Mouse (Mus musculus) embryonic facial prominence, embryonic 10.5 days (tissue): ENCODE results near the gene Nsa2. TPM values are rescaled to one million over a fixed set of nuclear protein-coding genes. Genes with fewer than 3 reads are reported as not detected.
"Not testable (repeated sequence)": the region's sequence is repeated elsewhere in the genome, so short reads cannot be mapped to it uniquely, and the experiment has no call there.

Experiments used
- DNase-seq: peaks from one replicate; pipeline ENCODE4 v3.0.0-alpha.2; 2017; ENCODE audit warnings: low spot score
- H3K27ac ChIP-seq: fragments of 300-500 bp; sonication (generic); replicated peaks from 2 replicates; pipeline ENCODE4 v1.5.1; 2016; ENCODE audit warnings: mild to moderate bottlenecking
- H3K27me3 ChIP-seq: fragments of 300-500 bp; sonication (generic); replicated peaks from 2 replicates; pipeline ENCODE4 v1.6.1; 2016; ENCODE audit warnings: low read depth, mild to moderate bottlenecking; ENCODE audit not compliant: poor library complexity, severe bottlenecking
- H3K36me3 ChIP-seq: fragments of 300-500 bp; sonication (generic); replicated peaks from 2 replicates; pipeline ENCODE4 v1.6.1; 2016; ENCODE audit warnings: mild to moderate bottlenecking, moderate library complexity
- H3K4me1 ChIP-seq: fragments of 300-500 bp; sonication (generic); 2 replicates; pipeline ENCODE4 v1.6.1; 2016
- H3K4me3 ChIP-seq: fragments of 300-500 bp; sonication (generic); 2 replicates; pipeline ENCODE4 v1.5.1; 2016; ENCODE audit warnings: mild to moderate bottlenecking, moderate library complexity
- H3K9me3 ChIP-seq: fragments of 300-500 bp; sonication (generic); 2 replicates; pipeline ENCODE4 v1.6.1; 2016; ENCODE audit warnings: mild to moderate bottlenecking
- WGBS: fragments of 180-500 bp; shearing (Covaris S2); methylation state at CpG from one replicate; pipeline ENCODE4 v1.1.7; 2016; 5-methylcytosine and 5-hydroxymethylcytosine counted together
- polyA plus RNA-seq: library from polyadenylated mRNA; unstranded; fragments of >200 nt; fragmentation: Nextera tagmentation; extraction: Ambion mirVana; gene quantifications from 2 replicates; pipeline ENCODE4 v1.2.1, GENCODE M21; 2016

The Nsa2 gene
- polyA plus RNA-seq, 1 experiment from 2014 or later: 66.6 TPM

DNA sequence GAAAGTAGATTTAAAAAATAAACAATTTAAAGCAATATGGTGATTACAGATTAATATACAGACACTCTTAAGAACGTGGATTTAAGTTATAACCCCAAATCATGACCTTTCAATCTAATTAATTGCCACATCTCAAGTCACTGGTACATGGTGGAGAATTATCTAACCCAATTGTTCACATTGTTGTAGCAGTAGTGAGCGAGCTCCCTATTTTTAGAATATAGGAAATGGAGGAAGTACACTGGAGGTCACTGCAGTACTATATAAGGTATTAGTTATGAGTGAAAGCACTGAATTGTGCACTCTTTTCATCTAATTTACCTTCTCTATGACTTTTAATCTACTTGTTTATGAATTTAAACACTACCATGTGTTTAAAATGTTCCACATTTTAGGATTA lies 7.3 kb downstream of the Nsa2 start:
- no CpG with 5 or more reads among the region's 2 CpGs for WGBS
- peaks cover 53% of the 10 kb centered on the region for H3K36me3 ChIP-seq
- not testable (repeated sequence) for H3K27ac ChIP-seq, H3K9me3 ChIP-seq, H3K4me1 ChIP-seq, DNase-seq, H3K4me3 ChIP-seq, H3K27me3 ChIP-seq

- not testable (repeated sequence) for H3K4me3 ChIP-seq
- WGBS: 87% methylated on average over 4 of the region's 4 CpGs
Observed at GRCm38 (mm10) chr13:97129654-97130053, 8.1 kb downstream of the Nsa2 start.

GRCm38 (mm10) chr13:97121341-97121740 lies 16.4 kb downstream of the Nsa2 start:
- H3K36me3 ChIP-seq: peaks cover 49% of the 10 kb centered on the region
- H3K9me3 ChIP-seq: no peaks in the 10 kb centered on the region
- no peak overlapping the region for H3K4me3 ChIP-seq
- no peak for DNase-seq
- H3K27ac ChIP-seq: no peak overlapping the region
- H3K4me1 ChIP-seq: no peaks in the 10 kb centered on the region
- WGBS: 82% methylated on average over 3 of the region's 3 CpGs
- H3K27me3 ChIP-seq: no peaks in the 10 kb centered on the region

More at GRCm38 (mm10) chr13:97129654-97130053, 8.1 kb downstream of the Nsa2 start:
- H3K27me3 ChIP-seq, H3K9me3 ChIP-seq, H3K4me1 ChIP-seq, H3K27ac ChIP-seq, DNase-seq: not testable (repeated sequence)
- H3K36me3 ChIP-seq: peaks cover 50% of the 10 kb centered on the region

- WGBS: 85% methylated on average over 4 of the region's 4 CpGs
- Histone ChIP-seq H3K4me3 (no peak overlapping the region), H3K36me3 (peaks cover 27% of the 10 kb centered on the region), H3K27me3 (no peaks in the 10 kb centered on the region), H3K4me1 (no peaks in the 10 kb centered on the region), H3K9me3 (no peaks in the 10 kb centered on the region), H3K27ac (no peak overlapping the region)
- DNase-seq: no peak
Observed at GRCm38 (mm10) chr13:97109046-97109445, 28.7 kb downstream of the Nsa2 start.

DNA sequence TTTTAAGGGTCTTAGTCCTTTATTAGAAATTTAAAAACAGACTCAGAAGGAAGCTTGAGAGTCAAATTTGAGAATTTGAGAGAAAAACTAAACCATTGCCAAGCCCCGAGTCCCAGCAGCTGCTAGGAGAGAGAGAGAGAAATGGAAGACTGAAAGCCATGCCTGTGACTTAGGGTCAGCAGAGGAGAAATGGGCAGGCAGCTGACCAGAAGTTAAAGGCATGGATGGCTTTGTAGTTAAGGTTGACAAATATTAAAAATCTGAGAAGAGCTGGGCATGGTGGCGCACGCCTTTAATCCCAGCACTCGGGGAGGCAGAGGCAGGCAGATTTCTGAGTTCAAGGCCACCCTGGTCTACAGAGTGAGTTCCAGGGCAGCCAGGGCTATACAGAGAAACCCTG lies 30.0 kb downstream of the Nsa2 start:
- H3K4me3 ChIP-seq, DNase-seq, H3K27ac ChIP-seq, H3K4me1 ChIP-seq, H3K27me3 ChIP-seq, H3K9me3 ChIP-seq: not testable (repeated sequence)
- peaks cover 21% of the 10 kb centered on the region for H3K36me3 ChIP-seq
- WGBS: 89% methylated on average over 4 of the region's 4 CpGs

DNA sequence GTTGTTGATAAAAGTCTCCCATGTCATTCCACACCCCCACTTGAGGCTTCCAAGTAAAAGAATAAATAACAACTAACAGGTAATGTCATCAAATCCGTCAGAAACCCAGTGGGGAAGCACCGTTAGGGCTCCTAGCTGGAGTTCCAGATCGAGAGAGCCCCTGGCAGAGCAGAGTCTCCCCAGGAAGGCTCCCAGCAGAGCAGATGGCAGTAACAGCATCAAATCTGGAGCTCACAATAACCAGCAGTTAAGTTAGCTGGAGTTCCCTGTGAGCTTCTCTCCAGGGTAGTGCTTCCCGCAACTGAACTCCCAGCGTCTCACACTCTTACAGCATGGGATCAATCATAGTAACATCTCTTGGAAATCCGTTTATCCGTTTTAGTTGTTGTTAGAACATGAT lies 32.7 kb downstream of the Nsa2 start:
- no peaks in the 10 kb centered on the region for H3K27me3 ChIP-seq
- H3K27ac ChIP-seq: no peak overlapping the region
- 68% methylated on average over 7 of the region's 7 CpGs for WGBS
- peaks cover 8% of the 10 kb centered on the region for H3K36me3 ChIP-seq
- H3K9me3 ChIP-seq: no peaks in the 10 kb centered on the region
- no peak overlapping the region for H3K4me3 ChIP-seq
- H3K4me1 ChIP-seq: no peaks in the 10 kb centered on the region
- no peak for DNase-seq

- no peaks in the 10 kb centered on the region for H3K27me3 ChIP-seq
- DNase-seq: peak; percentile 51
- H3K4me1 ChIP-seq: no peaks in the 10 kb centered on the region
- H3K36me3 ChIP-seq: 0 out of 2 replicates have a peak, but pooled peaks cover 6% of the 10 kb centered on the region
- H3K9me3 ChIP-seq: no peaks in the 10 kb centered on the region
- WGBS: 84% methylated on average over 22 of the region's 22 CpGs
- no peak within 1 kb of the TSS for H3K27ac ChIP-seq
- no peak within 1 kb of the TSS for H3K4me3 ChIP-seq
Observed at GRCm38 (mm10) chr13:97099187-97099852, 38.4 kb downstream of the Nsa2 start, which contains the start of gene Gm6169. TSS of gene Gm6169 (minus strand) at chr13:97099237.

- H3K36me3 ChIP-seq: peaks cover 10% of the 10 kb centered on the region
- no peak overlapping the region for H3K27ac ChIP-seq
- H3K4me3 ChIP-seq: no peak overlapping the region
- H3K27me3 ChIP-seq: no peaks in the 10 kb centered on the region
- DNase-seq: no peak
- no peaks in the 10 kb centered on the region for H3K4me1 ChIP-seq
- 85% methylated on average over 4 of the region's 4 CpGs for whole genome bisulfite sequencing
- no peaks in the 10 kb centered on the region for H3K9me3 ChIP-seq
Observed at GRCm38 (mm10) chr13:97095726-97096125, 42.0 kb downstream of the Nsa2 start.

DNA sequence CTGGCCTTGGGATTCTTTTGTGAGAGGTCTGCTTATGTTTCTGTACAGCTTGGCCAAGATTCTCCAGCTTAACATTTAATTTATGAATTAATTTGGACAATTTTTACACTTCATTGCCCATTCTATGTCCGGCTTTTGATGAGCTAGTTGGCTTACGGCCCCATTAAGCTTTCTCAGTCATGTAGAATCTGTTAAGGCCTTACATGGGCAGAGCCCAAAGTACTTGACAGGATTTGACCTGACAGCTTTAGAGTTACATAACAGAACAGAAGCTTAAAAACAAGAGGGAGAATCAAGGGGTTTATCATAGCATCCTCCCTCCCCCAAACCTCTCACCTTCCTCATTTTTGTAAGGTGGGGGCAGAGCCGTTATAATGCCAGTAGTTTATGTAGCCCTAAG lies 49.6 kb downstream of the Nsa2 start:
- DNase-seq: no peak
- no peaks in the 10 kb centered on the region for H3K9me3 ChIP-seq
- no peaks in the 10 kb centered on the region for H3K4me1 ChIP-seq
- no peaks in the 10 kb centered on the region for H3K36me3 ChIP-seq
- no peak overlapping the region for H3K4me3 ChIP-seq
- 71% methylated on average over 3 of the region's 3 CpGs for WGBS
- H3K27me3 ChIP-seq: no peaks in the 10 kb centered on the region
- no peak overlapping the region for H3K27ac ChIP-seq

DNA sequence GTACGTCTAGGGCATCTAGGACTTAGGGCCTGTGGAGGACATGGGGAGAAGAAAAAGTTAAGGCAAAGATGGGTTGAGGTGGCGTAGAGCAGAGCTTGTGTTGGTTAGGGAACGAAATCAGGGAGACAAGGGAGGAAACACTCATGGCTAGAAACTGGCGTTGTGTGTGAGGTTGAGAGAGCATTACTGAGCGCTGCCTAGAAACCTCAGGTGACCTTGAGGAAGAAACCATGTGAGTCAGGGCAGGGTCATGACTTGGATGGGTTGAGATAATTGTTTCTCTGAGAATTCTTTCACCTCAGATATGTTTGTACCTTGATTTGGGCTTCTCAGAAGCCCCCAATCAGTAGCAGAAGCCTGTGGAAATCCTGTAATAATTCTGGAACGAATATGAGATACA lies 50.3 kb downstream of the Nsa2 start:
- H3K9me3 ChIP-seq: no peaks in the 10 kb centered on the region
- no peaks in the 10 kb centered on the region for H3K4me1 ChIP-seq
- WGBS: 91% methylated on average over 6 of the region's 6 CpGs
- DNase-seq: no peak
- no peaks in the 10 kb centered on the region for H3K36me3 ChIP-seq
- H3K4me3 ChIP-seq: no peak overlapping the region
- H3K27ac ChIP-seq: no peak overlapping the region
- H3K27me3 ChIP-seq: no peaks in the 10 kb centered on the region

- no peaks in the 10 kb centered on the region for H3K36me3 ChIP-seq
- H3K9me3 ChIP-seq: no peaks in the 10 kb centered on the region
- H3K4me1 ChIP-seq: no peaks in the 10 kb centered on the region
- no peak overlapping the region for H3K4me3 ChIP-seq
- DNase-seq: no peak
- H3K27me3 ChIP-seq: no peaks in the 10 kb centered on the region
- 76% methylated on average over 8 of the region's 9 CpGs for WGBS
- H3K27ac ChIP-seq: no peak overlapping the region
Observed at GRCm38 (mm10) chr13:97086316-97086715, 51.4 kb downstream of the Nsa2 start.

DNA sequence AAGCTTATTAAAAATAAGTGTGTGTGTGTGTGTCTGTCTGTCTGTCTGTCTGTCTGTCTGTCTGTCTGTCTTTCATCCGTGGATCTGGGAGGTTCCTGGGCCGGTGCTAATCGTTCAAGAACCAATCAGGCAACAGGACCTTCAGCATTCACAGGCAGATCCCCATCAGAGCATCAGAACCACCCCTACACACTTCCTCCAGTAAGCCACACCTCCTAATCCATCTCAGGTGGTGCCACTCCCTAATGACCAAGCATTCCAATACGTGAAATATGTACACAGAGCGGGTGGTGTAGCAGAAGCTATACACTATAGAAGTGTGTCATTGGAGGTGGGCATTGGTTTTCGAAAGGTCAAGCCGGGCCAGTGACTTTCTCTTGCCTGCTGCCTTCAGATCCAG lies 55.3 kb downstream of the Nsa2 start:
- Histone ChIP-seq H3K9me3 (no peaks in the 10 kb centered on the region), H3K27ac (no peak overlapping the region), H3K36me3 (no peaks in the 10 kb centered on the region), H3K4me3 (no peak overlapping the region), H3K4me1 (no peaks in the 10 kb centered on the region), H3K27me3 (no peaks in the 10 kb centered on the region)
- no peak for DNase-seq
- 91% methylated on average over 7 of the region's 7 CpGs for WGBS

- 85% methylated on average over 3 of the region's 3 CpGs for WGBS
- DNase-seq: no peak
- H3K27me3 ChIP-seq: no peaks in the 10 kb centered on the region
- no peak overlapping the region for H3K4me3 ChIP-seq
- no peak overlapping the region for H3K27ac ChIP-seq
- H3K36me3 ChIP-seq: no peaks in the 10 kb centered on the region
- H3K9me3 ChIP-seq: no peaks in the 10 kb centered on the region
- H3K4me1 ChIP-seq: no peaks in the 10 kb centered on the region
Observed at GRCm38 (mm10) chr13:97080615-97081014, 57.1 kb downstream of the Nsa2 start.
